Mouse (Mus musculus): ENCODE measurements around the gene Gm10272. TPM values are rescaled to one million over a fixed set of nuclear protein-coding genes. Genes with fewer than 3 reads are reported as not detected.
"Not testable (repeated sequence)": the region's sequence is repeated elsewhere in the genome, so short reads cannot be mapped to it uniquely, and the experiment has no call there.

The Gm10272 gene
- polyA plus RNA-seq, 1 experiment, result not detected

DNA sequence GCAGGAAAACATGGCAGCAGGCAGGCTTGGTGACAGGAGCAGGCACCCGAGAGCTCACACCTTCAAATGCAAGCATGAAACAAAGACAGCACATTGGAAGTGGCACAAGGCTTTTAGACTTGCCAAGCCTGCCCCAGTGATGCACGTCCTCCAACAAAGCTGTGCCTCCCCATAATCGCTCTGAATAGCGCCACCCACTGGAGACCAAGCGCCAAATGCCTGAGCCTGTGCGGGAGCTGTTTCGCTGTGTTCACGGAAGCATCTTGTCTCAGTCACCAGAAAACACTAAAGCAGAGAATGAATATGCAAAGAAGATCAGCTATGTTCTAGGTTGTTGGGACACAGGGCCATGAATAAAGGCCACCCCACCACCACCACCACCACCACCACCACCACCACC is 18.4 kb downstream of the Gm10272 start:
- no peak overlapping the region for H3K4me3 ChIP-seq (ENCODE audit: insufficient read depth, low read length)
- H3K27ac ChIP-seq (ENCODE audit: insufficient read depth, low read length), result no peak overlapping the region
- TF ChIP-seq POLR2A (IDR thresholded peaks at IDR 0.05; ENCODE audit: low read depth, low read length), result no peak
- TF ChIP-seq CTCF (IDR thresholded peaks at IDR 0.05; ENCODE audit: borderline replicate concordance, insufficient read depth, low read length), result no peak
- no peaks in the 10 kb centered on the region for H3K4me1 ChIP-seq (ENCODE audit: control insufficient read depth, insufficient read depth, low read length)

DNA sequence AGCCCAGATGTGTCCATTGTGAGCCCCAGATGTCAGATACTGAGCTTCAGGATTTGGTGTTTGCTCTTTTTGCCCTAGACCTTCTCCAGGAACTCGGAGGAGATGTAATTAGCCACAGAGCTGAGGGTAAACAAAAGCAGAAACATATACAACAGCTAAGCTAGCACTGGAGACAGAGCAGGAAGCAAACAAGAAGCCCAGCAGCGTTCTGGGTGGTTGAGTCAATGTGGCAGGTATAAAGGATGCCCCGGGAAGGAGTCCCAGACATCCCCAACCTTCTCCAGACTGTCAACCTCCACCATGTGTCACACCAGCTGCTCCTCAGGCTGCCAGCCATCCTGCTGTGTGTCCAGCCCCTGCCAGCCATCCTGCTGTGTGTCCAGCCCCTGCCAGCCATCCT is 19.8 kb downstream of the Gm10272 start, which contains the start of gene Gm10100:
Gene Gm10100 (plus strand): TSS at position 301 of the 400 bp plus-strand sequence.
- Histone ChIP-seq H3K4me3 (ENCODE audit: insufficient read depth, low read length) (no peak within 1 kb of the TSS), H3K27ac (ENCODE audit: insufficient read depth, low read length) (no peak within 1 kb of the TSS), H3K4me1 (ENCODE audit: control insufficient read depth, insufficient read depth, low read length) (no peaks in the 10 kb centered on the region)
- TF ChIP-seq CTCF (IDR thresholded peaks at IDR 0.05; ENCODE audit: borderline replicate concordance, insufficient read depth, low read length), result no peak
- TF ChIP-seq POLR2A (IDR thresholded peaks at IDR 0.05; ENCODE audit: low read depth, low read length), result no peak

DNA sequence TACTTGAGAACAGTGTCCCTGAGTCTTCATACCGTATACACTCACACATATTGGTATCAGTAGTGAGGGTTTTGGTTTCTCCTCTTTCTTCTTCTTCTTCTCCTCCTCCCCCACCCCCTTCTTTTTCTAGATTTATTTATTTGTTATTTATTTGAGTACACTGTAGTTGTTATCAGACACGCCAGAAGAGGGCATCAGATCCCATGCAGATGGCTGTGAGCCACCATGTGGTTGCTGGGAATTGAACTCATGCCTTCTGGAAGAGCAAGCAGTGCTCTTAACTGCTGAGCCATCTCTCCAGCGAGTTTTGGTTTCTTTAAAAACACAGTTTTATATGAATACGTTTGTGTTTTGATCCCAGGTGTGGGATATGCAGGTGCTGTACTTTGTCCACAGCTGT is 21.9 kb downstream of the Gm10272 start:
- TF ChIP-seq POLR2A (IDR thresholded peaks at IDR 0.05; ENCODE audit: low read depth, low read length), result no peak
- TF ChIP-seq CTCF (IDR thresholded peaks at IDR 0.05; ENCODE audit: borderline replicate concordance, insufficient read depth, low read length), result no peak
- no peaks in the 10 kb centered on the region for H3K4me1 ChIP-seq (ENCODE audit: control insufficient read depth, insufficient read depth, low read length)
- H3K4me3 ChIP-seq (ENCODE audit: insufficient read depth, low read length), result no peak overlapping the region
- H3K27ac ChIP-seq (ENCODE audit: insufficient read depth, low read length), result no peak overlapping the region

DNA sequence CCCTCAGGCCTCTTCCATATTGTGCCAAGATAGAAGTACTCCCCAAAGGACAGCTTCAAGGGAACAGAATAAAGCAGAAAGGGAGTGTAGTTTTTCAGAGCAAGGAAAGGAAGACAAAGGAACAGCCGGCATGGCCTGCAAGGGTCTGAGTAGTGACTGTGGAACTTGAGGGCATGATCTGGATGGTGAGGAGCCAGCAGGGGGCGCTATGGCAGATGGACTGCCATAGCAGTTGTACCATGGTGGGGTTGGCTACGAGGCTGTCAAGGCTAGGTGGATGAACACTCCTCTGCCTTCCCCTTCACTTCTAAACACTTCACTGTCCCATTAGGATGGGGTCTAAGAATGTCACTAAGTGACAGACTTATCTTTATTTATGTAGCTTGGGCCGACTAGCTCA is 22.8 kb downstream of the Gm10272 start:
- Histone ChIP-seq H3K27ac (ENCODE audit: insufficient read depth, low read length) (no peak overlapping the region), H3K4me3 (ENCODE audit: insufficient read depth, low read length) (no peak overlapping the region), H3K4me1 (ENCODE audit: control insufficient read depth, insufficient read depth, low read length) (no peaks in the 10 kb centered on the region)
- no peak for TF ChIP-seq POLR2A (IDR thresholded peaks at IDR 0.05; ENCODE audit: low read depth, low read length)
- 0 out of 2 replicates have a peak, but pooled peaks have one; percentile 19 for TF ChIP-seq CTCF (IDR thresholded peaks at IDR 0.05; ENCODE audit: borderline replicate concordance, insufficient read depth, low read length)

DNA sequence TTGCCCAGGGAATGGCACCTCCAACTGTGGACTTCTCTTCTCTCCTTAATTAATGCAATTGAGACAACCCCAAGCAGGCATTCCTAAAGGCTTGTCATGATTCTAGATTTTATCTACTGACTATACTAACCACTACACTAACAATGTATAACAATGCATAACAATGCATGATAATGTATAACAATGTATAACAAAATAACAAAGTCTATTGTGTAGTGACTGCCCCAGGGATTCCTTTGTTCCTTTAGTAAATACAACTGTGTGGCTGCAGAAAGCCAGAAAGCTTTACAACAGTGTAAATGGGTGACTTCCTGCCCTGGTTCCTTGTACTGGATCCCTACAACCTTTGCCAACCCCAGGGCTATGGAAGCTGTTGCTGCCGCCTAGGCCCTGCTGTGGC is 29.5 kb downstream of the Gm10272 start:
- TF ChIP-seq POLR2A (IDR thresholded peaks at IDR 0.05; ENCODE audit: low read depth, low read length) (no peak), CTCF (IDR thresholded peaks at IDR 0.05; ENCODE audit: borderline replicate concordance, insufficient read depth, low read length) (no peak)
- no peak overlapping the region for H3K27ac ChIP-seq (ENCODE audit: insufficient read depth, low read length)
- no peaks in the 10 kb centered on the region for H3K4me1 ChIP-seq (ENCODE audit: control insufficient read depth, insufficient read depth, low read length)
- H3K4me3 ChIP-seq (ENCODE audit: insufficient read depth, low read length), result no peak overlapping the region

DNA sequence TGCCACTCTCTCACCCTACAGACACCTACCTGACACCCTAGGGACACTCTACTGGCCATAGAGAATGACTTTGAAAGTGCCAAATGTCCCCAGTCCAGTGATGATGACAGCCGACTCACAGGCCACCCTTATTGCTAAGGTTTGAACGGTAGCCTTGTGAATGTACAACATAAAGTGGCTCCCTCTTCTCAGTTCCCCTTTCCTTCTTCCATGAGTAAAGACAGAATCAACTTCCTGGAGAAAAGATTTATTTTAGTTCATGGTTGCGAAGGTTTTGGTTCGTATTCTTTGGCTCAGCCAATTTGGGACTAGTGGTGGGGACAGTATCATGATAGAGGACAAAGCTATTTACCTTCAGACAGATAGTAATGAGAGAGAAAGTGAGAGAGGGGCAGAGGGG is 32.5 kb downstream of the Gm10272 start:
- Histone ChIP-seq H3K4me1 (ENCODE audit: control insufficient read depth, insufficient read depth, low read length) (no peaks in the 10 kb centered on the region), H3K4me3 (ENCODE audit: insufficient read depth, low read length) (no peak overlapping the region), H3K27ac (ENCODE audit: insufficient read depth, low read length) (no peak overlapping the region)
- no peak for TF ChIP-seq CTCF (IDR thresholded peaks at IDR 0.05; ENCODE audit: borderline replicate concordance, insufficient read depth, low read length)
- TF ChIP-seq POLR2A (IDR thresholded peaks at IDR 0.05; ENCODE audit: low read depth, low read length), result no peak

DNA sequence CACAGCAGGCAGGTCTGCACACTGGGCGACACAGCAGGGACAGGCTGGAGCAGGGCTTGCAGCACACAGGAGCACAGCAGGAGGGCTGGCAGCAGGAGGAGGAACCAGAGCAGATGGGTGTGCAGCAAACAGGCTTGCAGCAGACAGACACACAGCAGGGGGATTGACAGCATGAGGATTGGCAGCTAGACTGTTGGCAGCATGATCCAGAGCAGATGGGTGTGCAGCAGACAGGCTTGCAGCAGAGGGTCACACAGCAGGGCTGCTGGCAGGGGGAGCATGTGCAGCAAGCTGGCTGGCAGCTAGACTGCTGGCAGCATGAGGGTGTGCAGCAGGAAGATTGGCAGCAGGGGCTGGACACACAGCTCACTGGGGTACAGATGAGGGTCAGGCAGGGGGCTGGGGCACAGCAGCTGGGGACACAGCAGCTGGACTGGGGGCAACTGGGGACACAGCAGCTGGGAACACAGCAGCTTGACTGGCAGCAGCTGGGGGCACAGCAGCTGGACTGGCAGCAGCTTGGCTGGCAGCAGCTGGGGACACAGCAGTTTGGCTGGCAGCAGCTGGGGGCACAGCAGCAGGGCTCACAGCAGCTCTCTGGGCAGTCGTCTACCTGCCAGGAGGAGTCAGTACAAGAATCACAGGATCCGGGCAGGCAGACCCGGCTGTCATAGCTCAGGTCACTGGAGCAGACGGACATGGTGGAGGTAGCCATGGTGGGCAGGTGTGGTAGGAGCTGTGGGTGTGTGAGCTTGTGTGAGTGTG is 35.7 kb downstream of the Gm10272 start, which contains the start of gene Gm18596:
Gene Gm18596 (minus strand): TSS at position 715 of the 765 bp plus-strand sequence.
- not testable (repeated sequence) for H3K4me1 ChIP-seq (ENCODE audit: control insufficient read depth, insufficient read depth, low read length); H3K4me3 ChIP-seq (ENCODE audit: insufficient read depth, low read length); H3K27ac ChIP-seq (ENCODE audit: insufficient read depth, low read length)

DNA sequence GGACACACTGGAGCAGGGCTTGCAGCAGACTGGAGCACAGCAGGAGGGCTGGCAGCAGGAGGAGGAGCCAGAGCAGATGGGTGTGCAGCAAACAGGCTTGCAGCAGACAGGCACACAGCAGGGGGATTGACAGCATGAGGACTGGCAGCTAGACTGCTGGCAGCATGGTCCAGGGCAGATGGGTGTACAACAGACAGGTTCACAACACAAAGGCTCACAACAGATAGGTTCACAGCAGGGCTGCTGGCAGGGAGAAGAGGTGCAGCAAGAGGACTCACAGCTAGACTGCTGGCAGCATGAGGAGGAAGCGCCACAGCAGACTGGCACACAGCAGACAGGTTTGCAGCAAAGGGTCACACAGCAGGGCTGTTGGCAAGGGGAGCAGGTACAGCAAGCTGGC is 44.3 kb downstream of the Gm10272 start:
- not testable (repeated sequence) for H3K4me1 ChIP-seq (ENCODE audit: control insufficient read depth, insufficient read depth, low read length); H3K27ac ChIP-seq (ENCODE audit: insufficient read depth, low read length); H3K4me3 ChIP-seq (ENCODE audit: insufficient read depth, low read length)

DNA sequence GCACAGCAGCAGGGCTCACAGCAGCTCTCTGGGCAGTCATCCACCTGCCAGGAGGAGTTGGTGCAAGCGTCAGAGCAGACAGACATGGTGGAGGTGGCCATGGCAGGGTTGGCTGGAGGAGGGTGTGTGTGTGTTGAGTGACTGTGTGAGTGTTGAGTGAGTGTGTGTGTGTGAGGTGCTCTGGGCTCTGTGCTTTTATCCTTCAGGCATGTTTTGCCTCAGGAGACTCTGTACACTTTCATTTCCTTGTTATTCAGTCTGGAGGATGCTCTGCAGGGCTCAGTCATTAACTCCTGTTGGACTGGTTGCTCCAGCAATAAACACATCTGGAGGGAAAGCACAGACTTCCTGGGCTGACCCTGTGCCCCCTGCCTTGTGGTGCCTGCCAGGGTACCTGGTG is 44.8 kb downstream of the Gm10272 start, which contains the start of gene Gm9736:
Gene Gm9736 (minus strand): TSS at position 101 of the 400 bp plus-strand sequence.
- H3K4me3 ChIP-seq (ENCODE audit: insufficient read depth, low read length); H3K27ac ChIP-seq (ENCODE audit: insufficient read depth, low read length); H3K4me1 ChIP-seq (ENCODE audit: control insufficient read depth, insufficient read depth, low read length): not testable (repeated sequence)

DNA sequence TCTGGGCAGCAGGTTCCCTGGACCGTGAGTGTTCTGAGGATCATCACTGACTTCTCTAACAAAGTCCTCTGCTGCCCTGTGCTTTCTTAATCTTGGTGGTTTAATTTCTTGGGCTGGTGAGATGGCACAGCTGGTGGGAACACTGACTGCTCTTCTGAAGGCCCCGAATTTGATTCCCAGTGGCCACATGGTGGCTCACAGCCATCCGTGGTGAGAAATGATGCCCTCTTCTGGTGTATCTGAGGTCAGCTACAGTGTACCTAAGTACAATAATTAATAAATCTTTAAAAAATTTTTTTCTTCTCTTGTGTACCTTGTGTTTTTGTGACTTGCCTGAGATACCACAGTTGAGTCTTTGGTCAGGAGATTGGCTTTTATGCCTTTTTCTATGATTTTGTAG is 45.9 kb downstream of the Gm10272 start:
- H3K4me3 ChIP-seq (ENCODE audit: insufficient read depth, low read length); H3K27ac ChIP-seq (ENCODE audit: insufficient read depth, low read length): not testable (repeated sequence)

DNA sequence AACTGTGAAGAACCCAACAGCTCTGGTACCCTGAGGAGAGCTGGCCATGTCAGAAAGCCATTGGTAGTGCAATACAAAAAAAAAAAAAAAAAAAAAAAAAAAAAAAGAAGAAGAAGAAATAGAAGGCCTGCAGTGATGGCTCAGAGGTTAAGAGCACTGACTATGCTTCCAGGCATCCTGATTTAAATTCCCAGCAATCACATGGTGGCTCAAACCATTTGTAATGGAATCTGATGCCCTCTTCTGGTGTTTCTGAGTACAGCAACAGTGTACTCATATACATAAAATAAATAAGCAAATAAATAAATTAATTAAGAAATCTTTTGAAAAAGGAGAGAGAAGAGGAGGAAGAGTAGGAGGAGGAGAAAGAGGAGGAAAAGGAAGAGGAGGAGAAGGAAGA is 47.0 kb downstream of the Gm10272 start:
- Histone ChIP-seq H3K4me3 (ENCODE audit: insufficient read depth, low read length) (no peak overlapping the region), H3K4me1 (ENCODE audit: control insufficient read depth, insufficient read depth, low read length) (no peaks in the 10 kb centered on the region), H3K27ac (ENCODE audit: insufficient read depth, low read length) (no peak overlapping the region)
- no peak for TF ChIP-seq POLR2A (IDR thresholded peaks at IDR 0.05; ENCODE audit: low read depth, low read length)
- no peak for TF ChIP-seq CTCF (IDR thresholded peaks at IDR 0.05; ENCODE audit: borderline replicate concordance, insufficient read depth, low read length)

More for the DNA sequence above, 45.9 kb downstream of the Gm10272 start:
- not testable (repeated sequence) for H3K4me1 ChIP-seq (ENCODE audit: control insufficient read depth, insufficient read depth, low read length)

Other genes with a start within 250 kb of the Gm10272 start
- gene Fam207a, start 190.8 kb upstream of the Gm10272 start, polyA plus RNA-seq (2011; ENCODE audit: insufficient read length, low read depth, missing spikeins), result 28.9 and 30.5 TPM in 2 replicates
- gene Itgb2, start 176.4 kb upstream of the Gm10272 start, polyA plus RNA-seq (2011; ENCODE audit: insufficient read length, low read depth, missing spikeins), result 0.57 and 1.4 TPM in 2 replicates
- 138 and 151 TPM in 2 replicates for gene Pttg1ip, start 124.9 kb upstream of the Gm10272 start, polyA plus RNA-seq (2011; ENCODE audit: insufficient read length, low read depth, missing spikeins)
- 130 and 167 TPM in 2 replicates for gene Sumo3, start 100.5 kb upstream of the Gm10272 start, polyA plus RNA-seq (2011; ENCODE audit: insufficient read length, low read depth, missing spikeins)
- 31.7 and 53.4 TPM in 2 replicates for gene Gm49325, start 100.4 kb upstream of the Gm10272 start, polyA plus RNA-seq (2011; ENCODE audit: insufficient read length, low read depth, missing spikeins)
- 62.1 and 63.8 TPM in 2 replicates for gene Ube2g2, start 84.4 kb upstream of the Gm10272 start, polyA plus RNA-seq (2011; ENCODE audit: insufficient read length, low read depth, missing spikeins)
- gene Tspear, start 20.1 kb upstream of the Gm10272 start, polyA plus RNA-seq (2011; ENCODE audit: insufficient read length, low read depth, missing spikeins), result not detected in 2 replicates
- not detected in 2 replicates for gene Gm19402, start 15.9 kb upstream of the Gm10272 start, polyA plus RNA-seq (2011; ENCODE audit: insufficient read length, low read depth, missing spikeins)
- gene Gm9508, start 9.4 kb upstream of the Gm10272 start, polyA plus RNA-seq (2011; ENCODE audit: insufficient read length, low read depth, missing spikeins), result not detected in 2 replicates
- gene Gm10024, start 4.8 kb downstream of the Gm10272 start, polyA plus RNA-seq (2011; ENCODE audit: insufficient read length, low read depth, missing spikeins), result not detected in 2 replicates
- gene Gm10142, start 9.2 kb downstream of the Gm10272 start, polyA plus RNA-seq (2011; ENCODE audit: insufficient read length, low read depth, missing spikeins), result not detected in 2 replicates
- not detected in 2 replicates for gene Krtap12-1, start 14.0 kb downstream of the Gm10272 start, polyA plus RNA-seq (2011; ENCODE audit: insufficient read length, low read depth, missing spikeins)
- not detected in 2 replicates for gene Gm10100, start 19.9 kb downstream of the Gm10272 start, polyA plus RNA-seq (2011; ENCODE audit: insufficient read length, low read depth, missing spikeins)
- gene Gm18596, start 36.0 kb downstream of the Gm10272 start, polyA plus RNA-seq (2011; ENCODE audit: insufficient read length, low read depth, missing spikeins), result not detected in 2 replicates
- not detected in 2 replicates for gene Gm9736, start 44.7 kb downstream of the Gm10272 start, polyA plus RNA-seq (2011; ENCODE audit: insufficient read length, low read depth, missing spikeins)
- gene Gm3233, start 53.1 kb downstream of the Gm10272 start, polyA plus RNA-seq (2011; ENCODE audit: insufficient read length, low read depth, missing spikeins), result not detected in 2 replicates
- not detected in 2 replicates for gene Gm3238, start 64.7 kb downstream of the Gm10272 start, polyA plus RNA-seq (2011; ENCODE audit: insufficient read length, low read depth, missing spikeins)
- gene Gm7138, start 70.3 kb downstream of the Gm10272 start, polyA plus RNA-seq (2011; ENCODE audit: insufficient read length, low read depth, missing spikeins), result not detected in 2 replicates
- gene Gm3250, start 75.9 kb downstream of the Gm10272 start, polyA plus RNA-seq (2011; ENCODE audit: insufficient read length, low read depth, missing spikeins), result not detected in 2 replicates
- gene Gm7137, start 81.6 kb downstream of the Gm10272 start, polyA plus RNA-seq (2011; ENCODE audit: insufficient read length, low read depth, missing spikeins), result not detected in 2 replicates
- not detected in 2 replicates for gene Gm9639, start 88.5 kb downstream of the Gm10272 start, polyA plus RNA-seq (2011; ENCODE audit: insufficient read length, low read depth, missing spikeins)
- not detected in 2 replicates for gene Gm19668, start 92.5 kb downstream of the Gm10272 start, polyA plus RNA-seq (2011; ENCODE audit: insufficient read length, low read depth, missing spikeins)
- not detected in 2 replicates for gene Gm9507, start 105.2 kb downstream of the Gm10272 start, polyA plus RNA-seq (2011; ENCODE audit: insufficient read length, low read depth, missing spikeins)
- gene Gm2696, start 108.1 kb downstream of the Gm10272 start, polyA plus RNA-seq (2011; ENCODE audit: insufficient read length, low read depth, missing spikeins), result not detected in 2 replicates
- gene Krtap10-4, start 120.5 kb downstream of the Gm10272 start, polyA plus RNA-seq (2011; ENCODE audit: insufficient read length, low read depth, missing spikeins), result not detected in 2 replicates
- gene Krtap10-10, start 129.3 kb downstream of the Gm10272 start, polyA plus RNA-seq (2011; ENCODE audit: insufficient read length, low read depth, missing spikeins), result not detected in 2 replicates
- gene Gm36176, start 140.2 kb downstream of the Gm10272 start, polyA plus RNA-seq (2011; ENCODE audit: insufficient read length, low read depth, missing spikeins), result not detected in 2 replicates
- gene Gm10318, start 146.2 kb downstream of the Gm10272 start, polyA plus RNA-seq (2011; ENCODE audit: insufficient read length, low read depth, missing spikeins), result not detected in 2 replicates
- gene Gm3285, start 155.3 kb downstream of the Gm10272 start, polyA plus RNA-seq (2011; ENCODE audit: insufficient read length, low read depth, missing spikeins), result not detected in 2 replicates
- gene Lrrc3, start 195.9 kb downstream of the Gm10272 start, polyA plus RNA-seq (2011; ENCODE audit: insufficient read length, low read depth, missing spikeins), result 1.8 and 1.9 TPM in 2 replicates